Mouse (Mus musculus): ENCODE measurements around the gene Cacna1a. TPM values are rescaled to one million over a fixed set of nuclear protein-coding genes. Genes with fewer than 3 reads are reported as not detected.

Gene Cacna1a
- polyA plus RNA-seq, 1 experiment from 2014 or later = 6.4 TPM

DNA sequence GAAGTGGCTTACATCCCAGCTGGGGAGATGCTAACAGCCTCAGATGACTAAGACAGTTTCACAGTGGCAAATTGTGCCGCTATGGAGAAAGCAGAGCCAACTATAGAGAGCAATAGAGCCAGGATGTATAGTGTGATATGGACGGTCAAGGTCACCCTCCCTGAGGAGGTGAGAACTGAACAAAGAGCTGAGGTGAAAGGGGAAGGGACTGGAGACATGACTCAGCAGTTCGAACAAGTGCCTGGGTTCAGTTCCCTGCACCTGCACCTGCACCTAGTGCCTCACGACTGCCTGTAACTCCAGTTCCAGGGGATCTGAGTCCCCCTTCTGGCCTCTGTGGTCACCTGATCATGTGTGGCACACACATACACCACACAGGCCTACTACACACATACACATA lies 241.9 kb downstream of the Cacna1a start:
- Histone ChIP-seq H3K4me3 (no peak overlapping the region), H3K36me3 (no peaks in the 10 kb centered on the region), H3K27me3 (ENCODE audit: low read depth, poor library complexity, severe bottlenecking) (peaks cover 12% of the 10 kb centered on the region; the same call in 1 of the 2 replicates), H3K27ac (no peak overlapping the region), H3K9me3 (replicated peaks) (no peaks in the 10 kb centered on the region), H3K4me1 (peaks cover 19% of the 10 kb centered on the region)
- 77% methylated on average over 4 of the region's 4 CpGs for WGBS
- no peak for DNase-seq (ENCODE audit: low spot score)

DNA sequence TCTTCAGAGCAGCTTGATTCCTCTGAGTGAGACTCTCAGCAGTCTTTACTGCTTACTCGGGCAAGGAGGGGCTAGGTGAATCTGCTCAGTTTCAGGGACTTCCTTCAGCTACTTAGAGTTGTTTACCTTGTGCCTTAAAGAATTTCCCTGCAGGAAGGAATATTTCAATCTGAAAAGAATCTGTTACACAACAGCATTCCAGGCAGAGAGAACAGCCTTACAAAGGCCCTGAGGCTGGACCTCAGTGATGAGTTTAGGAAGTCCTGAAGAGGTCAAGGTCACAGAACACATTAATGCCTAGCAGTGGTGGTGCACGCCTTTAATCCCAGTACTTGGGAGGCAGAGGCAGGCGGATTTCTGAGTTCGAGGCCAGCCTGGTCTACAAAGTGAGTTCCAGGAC lies 243.6 kb downstream of the Cacna1a start:
- H3K4me1 ChIP-seq = peaks cover 36% of the 10 kb centered on the region
- H3K27me3 ChIP-seq (ENCODE audit: low read depth, poor library complexity, severe bottlenecking) = peaks cover 17% of the 10 kb centered on the region; the same call in 1 of the 2 replicates
- no peak overlapping the region for H3K27ac ChIP-seq
- no peak overlapping the region for H3K4me3 ChIP-seq
- WGBS = 93% methylated on average over 4 of the region's 4 CpGs
- no peak for DNase-seq (ENCODE audit: low spot score)
- no peaks in the 10 kb centered on the region for H3K9me3 ChIP-seq (replicated peaks)
- no peaks in the 10 kb centered on the region for H3K36me3 ChIP-seq

DNA sequence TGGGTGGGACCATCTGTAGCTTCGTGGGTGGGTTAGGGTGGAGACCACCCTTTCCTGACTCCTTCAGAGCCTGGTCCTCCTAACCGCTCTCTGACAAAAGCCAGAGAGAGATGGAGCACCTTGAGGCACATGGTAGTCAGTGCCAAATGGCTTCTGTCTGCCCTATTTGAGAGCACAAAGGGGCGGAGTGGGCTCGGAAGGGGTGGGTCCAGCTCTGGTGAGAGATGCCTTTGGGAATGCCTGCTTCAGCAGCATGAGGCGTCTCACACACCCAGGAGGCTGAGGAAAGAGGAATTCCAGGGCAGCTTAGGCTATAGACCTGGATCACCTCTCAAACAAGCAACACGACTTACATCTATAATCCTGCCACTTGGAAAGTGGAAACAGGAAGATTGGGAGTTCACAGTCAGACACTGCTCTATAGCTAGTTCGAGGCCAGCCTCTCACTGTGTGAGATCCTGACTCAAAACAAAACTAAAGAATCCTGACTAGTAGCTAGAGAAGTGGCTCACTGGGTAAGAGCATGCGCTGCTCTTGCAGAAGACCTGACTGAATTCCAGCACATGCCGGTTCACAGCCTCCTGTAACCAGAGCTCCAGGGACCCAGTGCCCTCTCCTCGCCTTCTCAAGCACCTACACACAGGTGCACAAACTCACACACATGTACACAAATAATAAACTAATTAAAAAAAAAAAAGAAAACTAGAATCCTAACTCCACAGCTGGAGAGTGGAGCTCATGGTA lies 245.8 kb downstream of the Cacna1a start:
- no peak overlapping the region for H3K4me3 ChIP-seq

GRCm38 (mm10) chr8:84634849-84635304 lies 246.6 kb downstream of the Cacna1a start:
- Histone ChIP-seq H3K36me3 (no peaks in the 10 kb centered on the region), H3K27ac (peak overlapping the region; percentile 81), H3K9me3 (replicated peaks) (no peaks in the 10 kb centered on the region), H3K27me3 (ENCODE audit: low read depth, poor library complexity, severe bottlenecking) (peaks cover 17% of the 10 kb centered on the region; the same call in 1 of the 2 replicates), H3K4me3 (peak overlapping the region; percentile 15; the same call in 1 of the 2 replicates), H3K4me1 (peaks cover 55% of the 10 kb centered on the region)
- no peak for DNase-seq (ENCODE audit: low spot score)
- 45% methylated on average over 9 of the region's 9 CpGs for WGBS

More for the DNA sequence above, 245.8 kb downstream of the Cacna1a start:
- Histone ChIP-seq H3K36me3 (no peaks in the 10 kb centered on the region), H3K4me1 (peaks cover 55% of the 10 kb centered on the region), H3K27ac (peak overlapping the region; percentile 61), H3K27me3 (ENCODE audit: low read depth, poor library complexity, severe bottlenecking) (peaks cover 17% of the 10 kb centered on the region; the same call in 1 of the 2 replicates), H3K9me3 (replicated peaks) (no peaks in the 10 kb centered on the region)
- DNase-seq (ENCODE audit: low spot score) = no peak
- 42% methylated on average over 10 of the region's 10 CpGs for WGBS

GRCm38 (mm10) chr8:84635397-84636050 lies 247.3 kb downstream of the Cacna1a start:
- Histone ChIP-seq H3K4me1 (peaks cover 61% of the 10 kb centered on the region), H3K27me3 (ENCODE audit: low read depth, poor library complexity, severe bottlenecking) (peaks cover 17% of the 10 kb centered on the region; the same call in 1 of the 2 replicates), H3K36me3 (no peaks in the 10 kb centered on the region), H3K27ac (peak overlapping the region; percentile 81), H3K4me3 (0 out of 2 replicates have a peak overlapping the region, but pooled peaks have one; percentile 15), H3K9me3 (replicated peaks) (no peaks in the 10 kb centered on the region)
- no peak for DNase-seq (ENCODE audit: low spot score)
- WGBS = 73% methylated on average over 13 of the region's 14 CpGs

DNA sequence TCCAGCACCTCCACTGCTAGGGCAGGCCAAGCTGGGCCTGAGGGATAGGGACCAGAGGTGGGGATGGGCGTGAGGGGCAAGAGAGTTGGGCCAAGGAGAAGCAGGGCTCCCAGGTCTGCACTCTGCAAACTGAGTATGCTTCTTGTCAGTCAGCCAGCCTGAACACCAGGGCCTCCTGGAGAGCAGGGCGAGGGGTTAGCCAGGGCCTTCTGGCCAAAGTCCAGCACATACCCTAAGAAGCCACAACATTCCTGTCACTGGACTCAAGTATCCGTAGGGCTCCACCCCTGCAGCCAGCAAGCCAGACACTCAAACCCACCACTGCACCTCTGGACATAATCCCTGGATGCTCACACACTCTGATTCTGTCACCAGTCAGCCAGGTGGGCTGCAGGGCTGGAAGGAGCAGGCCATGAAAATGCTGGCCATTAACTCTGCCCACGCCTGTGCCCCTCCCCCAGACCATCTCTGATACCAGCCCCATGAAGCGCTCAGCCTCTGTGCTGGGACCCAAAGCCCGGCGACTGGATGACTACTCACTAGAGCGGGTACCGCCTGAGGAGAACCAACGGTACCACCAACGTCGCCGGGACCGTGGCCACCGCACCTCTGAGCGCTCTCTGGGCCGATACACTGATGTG lies 247.9 kb downstream of the Cacna1a start:
- H3K27me3 ChIP-seq (ENCODE audit: low read depth, poor library complexity, severe bottlenecking) = peaks cover 17% of the 10 kb centered on the region; the same call in 1 of the 2 replicates
- no peak for DNase-seq (ENCODE audit: low spot score)
- H3K9me3 ChIP-seq (replicated peaks) = no peaks in the 10 kb centered on the region
- peaks cover 65% of the 10 kb centered on the region for H3K4me1 ChIP-seq
- 86% methylated on average over 17 of the region's 17 CpGs for WGBS
- H3K27ac ChIP-seq = peak overlapping the region; percentile 81
- no peaks in the 10 kb centered on the region for H3K36me3 ChIP-seq
- H3K4me3 ChIP-seq = no peak overlapping the region

- Histone ChIP-seq H3K4me3 (peak overlapping the region; percentile 65), H3K9me3 (replicated peaks) (no peaks in the 10 kb centered on the region), H3K27me3 (ENCODE audit: low read depth, poor library complexity, severe bottlenecking) (peaks cover 17% of the 10 kb centered on the region; the same call in 1 of the 2 replicates), H3K36me3 (no peaks in the 10 kb centered on the region), H3K4me1 (peaks cover 75% of the 10 kb centered on the region), H3K27ac (peak overlapping the region; percentile 95)
- 28% methylated on average over 8 of the region's 8 CpGs for WGBS
- DNase-seq (ENCODE audit: low spot score) = peak; percentile 54
Observed at GRCm38 (mm10) chr8:84637946-84638554, 249.8 kb downstream of the Cacna1a start.

DNA sequence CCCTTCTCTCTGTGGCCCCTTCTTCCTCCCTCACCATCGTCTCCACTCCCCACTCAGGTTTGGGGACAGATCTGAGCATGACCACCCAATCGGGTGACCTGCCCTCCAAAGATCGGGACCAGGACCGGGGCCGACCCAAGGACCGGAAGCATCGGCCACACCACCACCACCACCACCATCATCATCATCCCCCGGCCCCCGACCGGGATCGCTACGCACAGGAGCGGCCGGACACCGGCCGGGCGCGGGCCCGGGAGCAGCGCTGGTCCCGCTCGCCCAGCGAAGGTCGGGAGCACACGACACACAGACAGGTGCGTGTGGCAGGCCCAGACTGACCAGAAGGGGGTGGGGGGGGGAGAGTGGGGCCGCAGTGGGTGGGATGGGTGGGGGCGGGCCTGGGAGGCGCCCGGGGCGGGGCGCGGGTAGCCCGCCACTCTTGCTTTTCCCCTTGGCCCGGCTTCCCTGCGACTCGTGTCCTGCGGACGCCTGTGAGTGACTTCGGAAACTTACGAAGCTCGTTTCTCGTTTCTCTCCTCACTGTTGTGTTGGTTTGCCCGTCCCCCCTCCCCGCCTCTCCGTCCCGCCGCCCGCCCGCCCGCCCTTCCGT lies 250.4 kb downstream of the Cacna1a start:
- WGBS = 0% methylated on average over 49 of the region's 52 CpGs
- Histone ChIP-seq H3K4me3 (peak overlapping the region; percentile 65), H3K36me3 (no peaks in the 10 kb centered on the region), H3K27me3 (ENCODE audit: low read depth, poor library complexity, severe bottlenecking) (peaks cover 11% of the 10 kb centered on the region; the same call in 1 of the 2 replicates), H3K9me3 (replicated peaks) (no peaks in the 10 kb centered on the region), H3K4me1 (peaks cover 70% of the 10 kb centered on the region), H3K27ac (peak overlapping the region; percentile 95)
- no peak for DNase-seq (ENCODE audit: low spot score)

- Histone ChIP-seq H3K9me3 (replicated peaks) (no peaks in the 10 kb centered on the region), H3K4me3 (peak overlapping the region; percentile 65), H3K4me1 (peaks cover 63% of the 10 kb centered on the region), H3K27me3 (ENCODE audit: low read depth, poor library complexity, severe bottlenecking) (peaks cover 8% of the 10 kb centered on the region; the same call in 1 of the 2 replicates), H3K36me3 (no peaks in the 10 kb centered on the region), H3K27ac (peak overlapping the region; percentile 95)
- WGBS = under 1% methylated on average over 106 of the region's 106 CpGs
- peak; percentile 95 for DNase-seq (ENCODE audit: low spot score)
Observed at GRCm38 (mm10) chr8:84639162-84640009, 251.1 kb downstream of the Cacna1a start.

DNA sequence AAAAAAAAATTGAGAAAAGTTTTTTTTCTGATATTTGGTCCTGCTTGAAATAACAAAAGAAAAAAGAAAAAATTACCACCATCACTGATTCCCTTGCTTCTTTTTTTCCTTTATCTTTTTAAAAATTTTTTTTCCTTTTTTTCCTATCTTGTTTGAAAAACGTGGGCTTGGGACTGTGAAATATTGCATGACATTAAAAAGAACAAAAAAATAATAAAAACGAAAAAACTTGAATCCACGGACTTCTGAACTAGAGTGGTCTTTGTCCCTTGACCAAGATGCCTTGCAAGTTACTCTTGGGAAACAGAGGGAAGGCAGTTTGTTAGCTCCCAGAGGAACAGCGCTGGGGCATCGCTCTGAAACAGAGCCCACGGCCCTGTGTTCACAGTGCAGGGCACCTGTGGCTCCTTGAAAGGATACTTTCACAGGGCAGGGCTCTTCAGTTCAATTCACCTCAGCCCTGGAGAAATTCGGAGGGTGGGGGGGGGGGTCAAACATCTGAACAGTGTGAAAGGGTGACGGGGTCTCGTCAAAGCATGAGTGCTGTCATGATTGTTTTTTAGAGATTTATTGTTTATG lies 251.9 kb downstream of the Cacna1a start:
- no peak for DNase-seq (ENCODE audit: low spot score)
- peaks cover 5% of the 10 kb centered on the region; the same call in 1 of the 2 replicates for H3K27me3 ChIP-seq (ENCODE audit: low read depth, poor library complexity, severe bottlenecking)
- peaks cover 58% of the 10 kb centered on the region for H3K4me1 ChIP-seq
- WGBS = 38% methylated on average over 9 of the region's 9 CpGs
- H3K4me3 ChIP-seq = peak overlapping the region; percentile 65
- H3K36me3 ChIP-seq = no peaks in the 10 kb centered on the region
- peak overlapping the region; percentile 95 for H3K27ac ChIP-seq
- H3K9me3 ChIP-seq (replicated peaks) = no peaks in the 10 kb centered on the region

DNA sequence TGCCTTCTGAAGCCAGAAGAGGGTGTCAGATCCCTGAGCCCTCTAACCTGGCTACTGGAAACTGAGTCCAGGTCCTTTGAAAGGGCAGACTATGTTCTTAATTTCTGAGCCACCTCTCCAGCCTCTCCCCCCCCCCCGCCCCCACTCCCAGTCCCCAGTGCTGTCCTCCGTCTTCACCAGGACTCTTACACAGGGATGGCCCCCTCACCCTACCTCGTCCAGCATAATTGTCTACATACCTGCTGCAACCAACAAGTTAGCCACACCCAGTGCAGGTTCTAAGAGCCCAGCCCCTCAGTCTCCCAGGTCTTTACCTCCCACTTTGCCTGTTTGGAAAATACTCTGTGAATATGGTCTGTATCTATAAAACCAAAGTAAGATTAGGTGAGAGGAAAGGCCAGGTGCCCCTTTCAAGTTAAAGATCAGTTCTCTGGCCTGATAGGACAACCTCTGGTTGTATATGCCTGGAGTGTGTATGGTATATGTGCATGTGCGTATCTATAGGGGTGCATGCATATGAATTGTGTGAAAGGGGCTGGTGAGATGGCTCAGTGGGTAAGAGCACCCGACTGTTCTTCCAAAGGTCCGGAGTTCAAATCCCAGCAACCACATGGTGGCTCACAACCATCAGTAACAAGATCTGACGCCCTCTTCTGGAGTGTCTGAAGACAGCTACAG lies 252.5 kb downstream of the Cacna1a start:
- peak overlapping the region; percentile 95 for H3K27ac ChIP-seq
- H3K27me3 ChIP-seq (ENCODE audit: low read depth, poor library complexity, severe bottlenecking) = peaks cover 4% of the 10 kb centered on the region; the same call in 1 of the 2 replicates
- DNase-seq (ENCODE audit: low spot score) = no peak
- no peaks in the 10 kb centered on the region for H3K9me3 ChIP-seq (replicated peaks)
- H3K36me3 ChIP-seq = no peaks in the 10 kb centered on the region
- 71% methylated on average over 6 of the region's 7 CpGs for WGBS
- peaks cover 55% of the 10 kb centered on the region for H3K4me1 ChIP-seq
- 0 out of 2 replicates have a peak overlapping the region, but pooled peaks have one; percentile 65 for H3K4me3 ChIP-seq
